Mouse (Mus musculus) C2C12 (cell line): ENCODE data around the gene Gm8947.

Experiments used
- CTCF ChIP-seq: IDR thresholded peaks from one replicate; pipeline ENCODE4 v1.5.1; 2011; ENCODE audit not compliant: control insufficient read depth, insufficient read depth, insufficient read length
- MAX ChIP-seq: IDR thresholded peaks from one replicate; pipeline ENCODE4 v1.6.1; 2011; ENCODE audit warnings: mild to moderate bottlenecking, control low read depth
- MYOD1 ChIP-seq: IDR thresholded peaks from one replicate; pipeline ENCODE4 v1.6.1; 2011; ENCODE audit warnings: low read depth; ENCODE audit not compliant: control insufficient read depth, insufficient read length

DNA sequence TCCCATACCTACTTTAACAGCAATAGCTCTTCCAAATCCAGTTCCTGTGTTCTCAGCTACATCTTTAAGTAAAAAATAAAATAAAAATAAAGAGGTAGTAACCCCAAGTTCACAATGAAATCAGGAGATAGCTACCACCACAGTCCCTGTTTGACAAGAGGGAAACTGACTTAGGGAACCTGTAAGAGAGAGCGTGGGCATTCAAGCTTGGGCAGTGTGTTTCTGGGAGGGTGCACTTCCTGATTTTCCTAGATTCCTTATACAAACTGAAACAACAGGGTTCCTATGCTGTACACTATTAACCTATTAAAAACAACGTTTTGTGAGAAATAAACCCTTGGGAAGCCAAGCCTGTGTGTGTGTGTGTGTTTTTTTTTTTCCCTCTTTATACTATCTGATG, 22.7 kb downstream of the Gm8947 start:
- TF ChIP-seq MYOD1 (no peak), CTCF (no peak), MAX (no peak)
